In the genomic region with DNA sequence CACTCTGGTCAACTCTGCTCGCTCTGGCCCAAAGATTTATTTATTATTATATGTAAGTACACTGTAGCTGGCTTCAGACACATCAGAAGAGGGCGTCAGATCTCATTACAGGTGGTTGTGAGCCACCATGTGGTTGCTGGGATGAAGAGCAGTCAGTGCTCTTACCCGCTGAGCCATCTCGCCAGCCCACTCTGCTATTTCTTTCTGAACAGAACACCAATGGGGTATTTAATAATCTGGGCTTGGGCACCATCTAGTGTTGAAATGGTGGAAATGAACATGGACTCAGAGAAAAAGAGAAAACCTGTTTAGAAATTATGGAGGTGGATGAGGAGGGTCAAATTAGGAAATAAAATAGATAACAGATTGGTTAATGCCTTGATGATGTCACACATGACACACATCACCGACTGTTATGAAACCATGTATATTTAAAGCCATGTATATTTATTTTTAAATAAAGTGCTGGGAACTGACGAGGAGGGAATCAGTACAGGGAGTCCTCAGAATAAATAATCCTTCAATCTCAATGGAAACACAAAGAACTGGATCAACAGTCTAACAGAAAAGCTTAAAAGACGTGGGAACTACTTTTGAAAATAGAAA, we compare ENCODE assay signal across 8 mouse cellular contexts. TPM values are rescaled to one million over a fixed set of nuclear protein-coding genes. Genes with fewer than 3 reads are reported as not detected.
DNase-seq lines count a peak whose midpoint lies in the region; ATAC-seq lines count a peak whose summit lies in the region.

No protein-coding gene starts in this region.

- no peak overlapping the region for H3K27ac ChIP-seq in hindbrain, embryonic 12.5 days
- no peak overlapping the region for H3K27ac ChIP-seq in lung, embryonic 15.5 days

- no peaks in the 10 kb centered on the region for H3K27me3 ChIP-seq in hindbrain, embryonic 12.5 days
- no peaks in the 10 kb centered on the region for H3K27me3 ChIP-seq in lung, embryonic 15.5 days

- no peaks in the 10 kb centered on the region for H3K9me3 ChIP-seq in hindbrain, embryonic 12.5 days (replicated peaks)
- no peaks in the 10 kb centered on the region for H3K9me3 ChIP-seq in lung, embryonic 15.5 days

- ATAC-seq in hindbrain, embryonic 12.5 days (ENCODE audit: low FRiP score), result peak; percentile 89
- peak; percentile 87 for ATAC-seq in lung, embryonic 15.5 days (ENCODE audit: borderline replicate concordance, extremely low read depth, low FRiP score, low TSS enrichment)

- H3K4me1 ChIP-seq in hindbrain, embryonic 12.5 days, result peaks cover 5% of the 10 kb centered on the region
- 0 out of 2 replicates have a peak, but pooled peaks cover 4% of the 10 kb centered on the region for H3K4me1 ChIP-seq in lung, embryonic 15.5 days

- H3K9ac ChIP-seq in hindbrain, embryonic 12.5 days, result no peak overlapping the region
- no peak overlapping the region for H3K9ac ChIP-seq in lung, embryonic 15.5 days

- no peaks in the 10 kb centered on the region for H3K36me3 ChIP-seq in hindbrain, embryonic 12.5 days
- H3K36me3 ChIP-seq in lung, embryonic 15.5 days, result no peaks in the 10 kb centered on the region

- no peak overlapping the region for H3K4me3 ChIP-seq in hindbrain, embryonic 12.5 days
- no peak overlapping the region for H3K4me3 ChIP-seq in lung, embryonic 15.5 days

- WGBS in hindbrain, embryonic 12.5 days, result 19% methylated on average over 7 of the region's 7 CpGs
- WGBS in lung, embryonic 15.5 days, result 10% methylated on average over 7 of the region's 7 CpGs

- no peak overlapping the region for H3K4me2 ChIP-seq in hindbrain, embryonic 12.5 days (replicated peaks)
- H3K4me2 ChIP-seq in lung, embryonic 15.5 days, result no peak overlapping the region

- DNase-seq in WW6 (ENCODE audit: low read depth, low spot score), result peak; percentile 39
- DNase-seq in cerebellum, postnatal 14 days, result peak; percentile 82 to 83
- peak; percentile 64 to 73 for DNase-seq in frontal cortex, postnatal 14 days (ENCODE audit: low spot score in 2 of 2)
- peak; percentile 89 for DNase-seq in layer of hippocampus, adult 9-11 months
- DNase-seq in ovary, postnatal 14 days (ENCODE audit: low spot score), result peak; percentile 59
- DNase-seq in thymus, postnatal 25 days, result peak; percentile 53

RNA-seq across cellular contexts. Expression of gene Iqcb1, which starts 10.8 kb away (rescaled TPM):
- polyA plus RNA-seq in hindbrain, embryonic 12.5 days (2016; fragmentation: Nextera tagmentation; extraction: Ambion mirVana), result 63.4 and 68.9 TPM in 2 replicates
- 30.2 and 32.2 TPM in 2 replicates for polyA plus RNA-seq in lung, embryonic 15.5 days (2015; fragmentation: Nextera tagmentation; extraction: Ambion mirVana)

RNA-seq across cellular contexts. Expression of gene Slc15a2, which starts 32.7 kb away (rescaled TPM):
- 3.0 and 6.6 TPM in 2 replicates for polyA plus RNA-seq in hindbrain, embryonic 12.5 days (2016; fragmentation: Nextera tagmentation; extraction: Ambion mirVana)
- 41.7 and 42.8 TPM in 2 replicates for polyA plus RNA-seq in lung, embryonic 15.5 days (2015; fragmentation: Nextera tagmentation; extraction: Ambion mirVana)

RNA-seq across cellular contexts. Expression of gene Eaf2, which starts 57.4 kb away (rescaled TPM):
- 1.2 TPM in 2 replicates for polyA plus RNA-seq in hindbrain, embryonic 12.5 days (2016; fragmentation: Nextera tagmentation; extraction: Ambion mirVana)
- polyA plus RNA-seq in lung, embryonic 15.5 days (2015; fragmentation: Nextera tagmentation; extraction: Ambion mirVana), result 0.90 and 1.5 TPM in 2 replicates

RNA-seq across cellular contexts. Expression of gene Golgb1, which starts 57.5 kb away (rescaled TPM):
- 95.7 and 96.0 TPM in 2 replicates for polyA plus RNA-seq in hindbrain, embryonic 12.5 days (2016; fragmentation: Nextera tagmentation; extraction: Ambion mirVana)
- 87.6 and 90.5 TPM in 2 replicates for polyA plus RNA-seq in lung, embryonic 15.5 days (2015; fragmentation: Nextera tagmentation; extraction: Ambion mirVana)

Comparison
In these comparisons a context has a peak if more than half of its experiments do, and no peak if none do; other contexts are left out.
1. DNase-seq: peak in every context shown above with its lines; median percentile 89 in layer of hippocampus, adult 9-11 months; 82 in cerebellum, postnatal 14 days; 68 in frontal cortex, postnatal 14 days; 59 in ovary, postnatal 14 days; 53 in thymus, postnatal 25 days; 39 in WW6.